Mouse (Mus musculus) liver, embryonic 14.5 days (tissue): ENCODE data around the gene Tor1aip2.
A peak's percentile ranks its signal among the peaks of the same experiment; 100 is the strongest.
"Not testable (repeated sequence)": the region's sequence is repeated elsewhere in the genome, so short reads cannot be mapped to it uniquely, and the experiment has no call there.

Experiments
- CTCF ChIP-seq: IDR thresholded peaks from 2 replicates; pipeline ENCODE4 v1.5.1; 2016; ENCODE audit warnings: antibody characterized with exemption, low read depth, control low read depth
- EP300 ChIP-seq: IDR thresholded peaks from 2 replicates; pipeline ENCODE4 v1.6.1; 2016; ENCODE audit warnings: antibody characterized with exemption, low read depth

DNA sequence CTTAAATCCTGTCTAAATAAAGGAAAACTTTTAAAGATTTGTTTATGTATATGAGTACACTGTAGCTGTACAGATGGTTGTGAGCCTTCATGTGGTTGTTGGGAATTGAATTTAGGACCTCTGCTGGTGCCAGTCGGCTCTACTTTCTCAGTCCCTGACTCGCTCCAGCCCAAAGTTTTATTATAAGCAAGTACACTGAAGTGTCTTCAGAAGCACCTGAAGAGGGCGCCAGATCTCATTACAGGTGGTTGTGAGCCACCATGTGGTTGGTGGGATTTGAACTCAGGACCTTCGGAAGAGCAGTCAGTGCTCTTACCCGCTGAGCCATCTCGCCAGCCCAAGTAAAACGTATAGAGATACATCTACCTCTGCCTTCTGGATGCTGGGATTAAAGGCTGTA lies 4.8 kb downstream of the Tor1aip2 start:
- TF ChIP-seq CTCF = peak; percentile 63
- TF ChIP-seq EP300 = not testable (repeated sequence)
